Mouse (Mus musculus) pancreas, adult 10 weeks (tissue): ENCODE measurements around the gene Kctd7. TPM values are rescaled to one million over a fixed set of nuclear protein-coding genes. Genes with fewer than 3 reads are reported as not detected.

Experiments used
- polyA plus RNA-seq: library from polyadenylated mRNA; stranded (reverse); fragments of 350-450 nt; fragmentation: Illumina TruSeq; extraction: RNeasy Lipid Tissue Mini Kit (QIAGEN cat#74804); gene quantifications from one replicate; pipeline ENCODE4 v1.2.3, GENCODE M21; 2015; ENCODE audit warnings: low read depth, low replicate concordance; ENCODE audit not compliant: insufficient read depth

Gene Kctd7
- 0.96 TPM for polyA plus RNA-seq

GRCm38 (mm10) chr5:130144334-130145312 is at the start of gene Kctd7:
Kctd7 (plus strand) TSS chr5:130144861.

DNA sequence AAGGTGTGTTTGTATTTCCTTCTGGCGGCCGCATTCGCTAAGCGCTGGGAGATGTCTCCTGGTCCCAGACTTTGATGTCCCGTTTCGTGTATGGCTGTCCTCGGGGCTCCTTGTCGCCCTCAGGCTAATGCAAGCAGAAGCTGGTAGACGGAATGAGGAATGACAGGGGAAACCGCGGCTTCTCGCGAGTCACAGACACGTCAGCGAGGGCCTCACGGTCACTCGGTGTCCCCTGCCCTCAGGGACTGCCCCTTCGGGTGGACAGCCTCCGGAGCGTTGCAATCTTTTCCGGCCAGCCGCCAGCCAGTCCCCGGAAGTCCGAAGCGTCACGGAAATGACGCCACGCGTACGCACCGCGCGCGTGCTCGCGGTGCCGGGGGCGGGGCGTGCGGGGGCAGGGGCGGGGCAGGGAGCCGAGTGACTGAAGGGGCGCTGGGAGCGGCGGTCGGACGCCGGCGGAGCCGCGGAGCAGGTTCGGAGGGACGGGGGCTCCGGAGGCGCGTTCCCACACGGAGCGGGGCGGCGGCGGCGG is 26.8 kb downstream of the Kctd7 start, which contains the start of gene Rabgef1:
TSS of gene Rabgef1 (plus strand) at position 376 of the 532 bp plus-strand sequence.

Other genes starting within 250 kb of the Kctd7 start
- gene Zbed5, start 249.1 kb upstream of the Kctd7 start, polyA plus RNA-seq = 0.72 TPM
- gene Phkg1, start 246.3 kb upstream of the Kctd7 start, polyA plus RNA-seq = 0.48 TPM
- gene Nupr1l, start 236.3 kb upstream of the Kctd7 start, polyA plus RNA-seq = 0.44 TPM
- 5.3 TPM for gene Vkorc1l1, start 202.9 kb upstream of the Kctd7 start, polyA plus RNA-seq
- gene Gusb, start 141.8 kb upstream of the Kctd7 start, polyA plus RNA-seq = 9.7 TPM
- 10.3 TPM for gene Asl, start 115.6 kb upstream of the Kctd7 start, polyA plus RNA-seq
- gene Crcp, start 115.6 kb upstream of the Kctd7 start, polyA plus RNA-seq = 5.2 TPM
- 10.3 TPM for gene Tpst1, start 71.5 kb upstream of the Kctd7 start, polyA plus RNA-seq
- gene Rabgef1, start 26.9 kb downstream of the Kctd7 start, polyA plus RNA-seq = 6.7 TPM
- 17.0 TPM for gene Tmem248, start 72.2 kb downstream of the Kctd7 start, polyA plus RNA-seq
- gene Sbds, start 110.7 kb downstream of the Kctd7 start, polyA plus RNA-seq = 19.0 TPM
- gene Tyw1, start 110.8 kb downstream of the Kctd7 start, polyA plus RNA-seq = 2.7 TPM
- gene Caln1, start 224.6 kb downstream of the Kctd7 start, polyA plus RNA-seq = not detected
- not detected for gene A330070K13Rik, start 239.8 kb downstream of the Kctd7 start, polyA plus RNA-seq